Mouse (Mus musculus) testis, adult 2 months (tissue): ENCODE data around the gene Pde4a.

Experiments used
- CTCF ChIP-seq: fragments of 200-500 bp; IDR thresholded peaks from 2 replicates; pipeline ENCODE4 v1.5.1; 2012; ENCODE audit warnings: low read depth, mild to moderate bottlenecking, inconsistent platforms, low read length, moderate library complexity; ENCODE audit not compliant: control insufficient read depth, insufficient read depth, insufficient replicate concordance
- POLR2A ChIP-seq: fragments of 200-500 bp; IDR thresholded peaks from 2 replicates; pipeline ENCODE4 v1.6.1; 2012; ENCODE audit warnings: low read depth, mild to moderate bottlenecking, inconsistent platforms, low read length, moderate library complexity; ENCODE audit not compliant: control insufficient read depth

GRCm38 (mm10) chr9:21246342-21246741 is 80.8 kb downstream of the Pde4a start:
- no peak for TF ChIP-seq CTCF
- no peak for TF ChIP-seq POLR2A
